Mouse (Mus musculus) liver, embryonic 11.5 days (tissue): ENCODE measurements around the gene Ddr1. TPM values are rescaled to one million over a fixed set of nuclear protein-coding genes. Genes with fewer than 3 reads are reported as not detected.
A peak's percentile ranks its signal among the peaks of the same experiment; 100 is the strongest.

Experiments
- ATAC-seq: fragments of 200-750 bp; cut with Nextera tagmentation; replicated peaks from 2 replicates; pipeline ENCODE4 v1.8.0; 2017; ENCODE audit warnings: moderate number of reproducible peaks, mild to moderate bottlenecking, moderate TSS enrichment, moderate library complexity; ENCODE audit not compliant: low FRiP score
- DNase-seq: peaks from one replicate; pipeline ENCODE4 v3.0.0-alpha.2; 2017; ENCODE audit warnings: low spot score
- H3K27ac ChIP-seq: fragments of 300-500 bp; sonication (generic); 2 replicates; pipeline ENCODE4 v1.5.1; 2014; ENCODE audit warnings: mild to moderate bottlenecking, low read depth, low read length, control low read depth
- H3K27me3 ChIP-seq: fragments of 300-500 bp; sonication (generic); replicated peaks from 2 replicates; pipeline ENCODE4 v1.6.1; 2014; ENCODE audit warnings: low read length, mixed read lengths; ENCODE audit not compliant: control insufficient read depth, insufficient read depth
- H3K36me3 ChIP-seq: fragments of 300-500 bp; sonication (generic); 2 replicates; pipeline ENCODE4 v1.6.1; 2014; ENCODE audit warnings: mild to moderate bottlenecking, low read length, moderate library complexity, mixed read lengths; ENCODE audit not compliant: control insufficient read depth, insufficient read depth
- H3K4me1 ChIP-seq: fragments of 300-500 bp; sonication (generic); replicated peaks from 2 replicates; pipeline ENCODE4 v1.6.1; 2014; ENCODE audit warnings: low read length, mixed read lengths; ENCODE audit not compliant: control insufficient read depth, insufficient read depth
- H3K4me2 ChIP-seq: fragments of 300-500 bp; sonication (generic); 2 replicates; pipeline ENCODE4 v1.6.1; 2014; ENCODE audit warnings: mild to moderate bottlenecking, control low read depth, moderate library complexity
- H3K4me3 ChIP-seq: fragments of 300-500 bp; sonication (generic); 2 replicates; pipeline ENCODE4 v1.5.1; 2014; ENCODE audit warnings: low read depth, low read length, control low read depth
- H3K9ac ChIP-seq: fragments of 300-500 bp; sonication (generic); 2 replicates; pipeline ENCODE4 v1.6.1; 2014; ENCODE audit warnings: low read depth, low read length, control low read depth
- H3K9me3 ChIP-seq: fragments of 300-500 bp; sonication (generic); 2 replicates; pipeline ENCODE4 v1.6.1; 2016; ENCODE audit warnings: low read length, inconsistent platforms, mixed read lengths; ENCODE audit not compliant: control insufficient read depth
- whole genome bisulfite sequencing: fragments of 180-500 bp; shearing (Covaris S2); extraction: QIAGEN DNeasy Blood & Tissue Kit; methylation state at CpG from one replicate; pipeline ENCODE4 v1.1.7; 2014; 5-methylcytosine and 5-hydroxymethylcytosine counted together
- polyA plus RNA-seq: library from polyadenylated mRNA; unstranded; fragments of >200 nt; fragmentation: Nextera tagmentation; extraction: Ambion mirVana; gene quantifications from 2 replicates; pipeline ENCODE4 v1.2.1, GENCODE M21; 2014

The Ddr1 gene
- polyA plus RNA-seq, 1 experiment from 2014 or later: 15.9 TPM

- Histone ChIP-seq H3K4me2 (peak within 1 kb of the TSS; percentile 91), H3K4me1 (peaks cover 6% of the 10 kb centered on the region), H3K36me3 (peaks cover 3% of the 10 kb centered on the region; the same call in 1 of the 2 replicates), H3K9me3 (no peaks in the 10 kb centered on the region), H3K9ac (peak within 1 kb of the TSS; percentile 92), H3K27ac (peak within 1 kb of the TSS; percentile 15; the same call in 1 of the 2 replicates), H3K4me3 (peak within 1 kb of the TSS; percentile 89), H3K27me3 (no peaks in the 10 kb centered on the region)
- DNase-seq (peak; percentile 70), ATAC-seq (peak; percentile 97)
- 1% methylated on average over 23 of the region's 23 CpGs for WGBS
Measured at GRCm38 (mm10) chr17:35673416-35674035, 30.9 kb downstream of the Ddr1 start, which contains the start of gene Gtf2h4. TSS of gene Gtf2h4 (minus strand) at chr17:35673739.

DNA sequence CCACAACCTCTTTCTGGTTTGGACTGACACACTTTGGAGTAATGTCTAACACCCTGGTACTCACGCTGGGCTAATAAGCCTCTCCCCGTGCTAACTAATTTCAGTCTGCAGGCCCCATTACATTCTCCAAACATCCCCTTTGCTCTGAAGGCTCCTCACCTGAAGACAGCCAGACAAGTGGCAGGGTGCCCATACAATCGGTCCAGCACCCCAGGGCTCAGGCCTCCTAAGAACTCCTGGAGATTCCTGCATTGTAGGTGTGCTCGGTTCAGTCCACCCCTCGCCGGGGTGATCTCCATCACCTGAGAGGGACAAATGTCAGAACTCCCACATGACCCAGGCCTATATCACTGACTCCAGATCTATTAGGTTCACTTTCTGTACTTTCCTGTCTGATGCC lies 31.9 kb downstream of the Ddr1 start:
- peaks cover 3% of the 10 kb centered on the region; the same call in 1 of the 2 replicates for H3K36me3 ChIP-seq
- no peak overlapping the region for H3K9ac ChIP-seq
- H3K4me3 ChIP-seq: peak overlapping the region; percentile 89
- peak overlapping the region; percentile 91 for H3K4me2 ChIP-seq
- no peaks in the 10 kb centered on the region for H3K9me3 ChIP-seq
- WGBS: 88% methylated on average over 6 of the region's 6 CpGs
- H3K4me1 ChIP-seq: peaks cover 11% of the 10 kb centered on the region
- no peaks in the 10 kb centered on the region for H3K27me3 ChIP-seq
- DNase-seq (no peak), ATAC-seq (no peak)
- no peak overlapping the region for H3K27ac ChIP-seq

GRCm38 (mm10) chr17:35671846-35672245 lies 32.6 kb downstream of the Ddr1 start:
- H3K4me2 ChIP-seq: no peak overlapping the region
- H3K9me3 ChIP-seq: no peaks in the 10 kb centered on the region
- no peaks in the 10 kb centered on the region for H3K27me3 ChIP-seq
- H3K4me1 ChIP-seq: peaks cover 11% of the 10 kb centered on the region
- WGBS: 89% methylated on average over 6 of the region's 6 CpGs
- H3K27ac ChIP-seq: no peak overlapping the region
- no peak for ATAC-seq
- H3K36me3 ChIP-seq: peaks cover 3% of the 10 kb centered on the region; the same call in 1 of the 2 replicates
- no peak overlapping the region for H3K9ac ChIP-seq
- no peak for DNase-seq
- H3K4me3 ChIP-seq: no peak overlapping the region

- ATAC-seq: no peak
- WGBS: 95% methylated on average over 9 of the region's 9 CpGs
- H3K4me3 ChIP-seq: no peak overlapping the region
Measured at GRCm38 (mm10) chr17:35669731-35670130, 34.7 kb downstream of the Ddr1 start.

GRCm38 (mm10) chr17:35667334-35668065 lies 36.9 kb downstream of the Ddr1 start, which contains the start of gene Vars2:
TSS of gene Vars2 (minus strand) at chr17:35667592.
- ATAC-seq (peak; percentile 85), DNase-seq (peak; percentile 96)
- Histone ChIP-seq H3K4me2 (peak within 1 kb of the TSS; percentile 92), H3K9ac (peak within 1 kb of the TSS; percentile 89), H3K36me3 (peaks cover 3% of the 10 kb centered on the region; the same call in 1 of the 2 replicates), H3K4me1 (peaks cover 5% of the 10 kb centered on the region; the same call in 1 of the 2 replicates), H3K9me3 (no peaks in the 10 kb centered on the region), H3K4me3 (peak within 1 kb of the TSS; percentile 65), H3K27ac (peak within 1 kb of the TSS; percentile 72), H3K27me3 (no peaks in the 10 kb centered on the region)
- 1% methylated on average over 61 of the region's 61 CpGs for WGBS

More at GRCm38 (mm10) chr17:35669731-35670130, 34.7 kb downstream of the Ddr1 start:
- H3K9ac ChIP-seq: no peak overlapping the region
- no peak for DNase-seq
- peaks cover 3% of the 10 kb centered on the region; the same call in 1 of the 2 replicates for H3K36me3 ChIP-seq
- no peaks in the 10 kb centered on the region for H3K9me3 ChIP-seq
- peaks cover 11% of the 10 kb centered on the region for H3K4me1 ChIP-seq
- H3K27me3 ChIP-seq: no peaks in the 10 kb centered on the region
- H3K4me2 ChIP-seq: no peak overlapping the region
- H3K27ac ChIP-seq: no peak overlapping the region

DNA sequence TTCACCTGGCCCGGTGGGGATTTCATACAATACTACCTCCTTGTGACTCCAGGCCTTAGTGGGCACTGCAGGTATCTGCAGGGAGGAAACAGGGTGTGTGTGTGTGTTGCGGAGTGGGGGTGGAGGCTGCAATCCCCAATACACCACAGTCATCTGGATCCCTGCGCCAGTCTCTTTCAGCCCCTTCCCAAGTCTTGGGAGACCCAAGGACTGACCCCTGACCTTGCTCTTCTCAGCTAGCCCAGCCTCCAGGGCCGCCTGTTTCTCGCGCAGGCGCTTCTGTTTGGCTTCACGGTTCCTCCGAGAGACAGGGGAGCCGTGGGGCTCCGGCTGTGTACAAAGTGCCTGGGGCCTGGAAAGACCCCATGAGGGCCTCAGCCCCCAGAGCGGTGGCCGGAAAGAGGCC lies 37.6 kb downstream of the Ddr1 start:
- no peaks in the 10 kb centered on the region for H3K27me3 ChIP-seq
- peak overlapping the region; percentile 92 for H3K4me2 ChIP-seq
- DNase-seq (no peak), ATAC-seq (peak; percentile 39)
- 7% methylated on average over 13 of the region's 13 CpGs for WGBS
- peaks cover 5% of the 10 kb centered on the region; the same call in 1 of the 2 replicates for H3K4me1 ChIP-seq
- peaks cover under 1% of the 10 kb centered on the region; the same call in 1 of the 2 replicates for H3K36me3 ChIP-seq
- no peaks in the 10 kb centered on the region for H3K9me3 ChIP-seq
- H3K4me3 ChIP-seq: peak overlapping the region; percentile 65
- peak overlapping the region; percentile 72 for H3K27ac ChIP-seq
- H3K9ac ChIP-seq: peak overlapping the region; percentile 89

DNA sequence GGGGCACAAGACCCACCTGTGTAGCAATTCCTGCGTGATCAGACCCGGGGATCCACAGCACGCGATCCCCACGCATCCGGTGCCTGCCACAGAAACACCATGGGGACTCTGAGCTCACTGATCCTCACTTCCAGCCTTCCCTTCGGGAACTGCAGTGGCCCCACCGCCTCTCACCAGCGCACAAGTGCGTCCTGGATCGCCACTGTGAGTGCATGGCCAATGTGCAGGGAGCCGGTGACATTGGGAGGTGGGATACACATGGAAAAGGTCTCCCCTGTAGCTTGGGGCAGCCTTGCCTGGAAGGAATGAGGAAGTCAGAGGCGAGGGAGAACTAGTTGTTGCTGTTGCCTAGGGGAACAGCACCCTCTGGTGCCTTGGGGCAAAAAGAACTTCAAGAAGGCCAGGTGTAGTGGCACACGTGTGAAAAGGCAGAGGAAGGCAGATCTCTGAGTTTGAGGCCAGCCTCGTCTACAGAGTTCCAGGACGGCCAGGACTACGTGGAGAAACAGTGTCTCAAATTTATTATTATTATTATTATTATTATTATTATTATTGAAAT lies 38.4 kb downstream of the Ddr1 start:
- WGBS: 80% methylated on average over 17 of the region's 17 CpGs
- peak overlapping the region; percentile 92; the same call in 1 of the 2 replicates for H3K4me2 ChIP-seq
- no peaks in the 10 kb centered on the region for H3K27me3 ChIP-seq
- H3K9me3 ChIP-seq: no peaks in the 10 kb centered on the region
- H3K9ac ChIP-seq: 0 out of 2 replicates have a peak overlapping the region, but pooled peaks have one; percentile 18
- no peak overlapping the region for H3K27ac ChIP-seq
- peaks cover 5% of the 10 kb centered on the region; the same call in 1 of the 2 replicates for H3K4me1 ChIP-seq
- H3K36me3 ChIP-seq: peaks cover 2% of the 10 kb centered on the region; the same call in 1 of the 2 replicates
- ATAC-seq (no peak), DNase-seq (no peak)
- no peak overlapping the region; the same call in 1 of the 2 replicates for H3K4me3 ChIP-seq

DNA sequence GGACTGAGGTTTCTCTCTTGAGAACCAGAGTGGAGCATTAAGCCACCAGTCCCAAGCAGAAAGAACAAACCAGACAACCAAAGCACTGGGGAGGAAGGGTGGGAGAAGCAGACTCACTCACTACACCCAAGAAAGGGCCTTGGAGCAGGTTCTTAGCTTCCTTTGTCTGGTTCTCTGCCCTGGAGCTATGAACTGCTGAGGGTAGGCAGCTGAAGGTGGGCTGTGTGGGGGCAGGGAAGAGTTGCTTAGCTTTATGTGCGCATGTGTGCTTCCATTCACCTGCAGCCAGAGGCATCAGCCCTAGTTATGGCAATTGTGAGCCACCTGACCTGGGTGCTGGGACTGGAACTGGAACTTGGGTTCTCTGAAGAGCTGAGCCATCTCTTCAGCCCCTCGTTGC lies 51.3 kb downstream of the Ddr1 start:
- Histone ChIP-seq H3K9me3 (no peaks in the 10 kb centered on the region), H3K9ac (no peak overlapping the region), H3K4me1 (no peaks in the 10 kb centered on the region), H3K36me3 (peaks cover 15% of the 10 kb centered on the region), H3K4me3 (no peak overlapping the region), H3K4me2 (no peak overlapping the region), H3K27me3 (no peaks in the 10 kb centered on the region), H3K27ac (no peak overlapping the region)
- DNase-seq (no peak), ATAC-seq (no peak)
- 72% methylated on average over 2 of the region's 2 CpGs for WGBS
